Mouse (Mus musculus): ENCODE results near the gene Zfp574. TPM values are rescaled to one million over a fixed set of nuclear protein-coding genes. Genes with fewer than 3 reads are reported as not detected.

The Zfp574 gene
- total RNA-seq, 2 experiments from 2014 or later: 22.3 to 24.4 TPM

DNA sequence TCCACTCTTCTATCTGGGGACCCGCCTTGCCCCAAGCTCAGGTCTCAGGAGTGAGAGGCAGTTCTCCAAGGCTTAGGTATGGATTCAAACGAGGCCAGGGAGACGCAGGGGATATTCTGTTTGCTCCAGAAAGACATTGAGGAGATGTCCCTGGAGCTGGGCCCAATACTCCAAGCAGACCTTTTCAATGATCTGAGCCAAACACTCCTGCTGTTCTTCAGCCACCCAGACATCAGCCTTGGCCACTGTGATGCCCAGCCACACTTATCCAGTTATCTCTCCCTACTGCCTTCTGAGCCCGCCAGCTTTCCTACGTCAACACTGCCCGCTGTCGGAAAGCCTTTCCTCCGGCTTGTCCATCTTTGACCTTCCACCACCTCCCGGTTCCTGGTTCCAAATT is 38.0 kb downstream of the Zfp574 start:
- DNase-seq (ENCODE audit: low spot score in 2 of 2): no peak

DNA sequence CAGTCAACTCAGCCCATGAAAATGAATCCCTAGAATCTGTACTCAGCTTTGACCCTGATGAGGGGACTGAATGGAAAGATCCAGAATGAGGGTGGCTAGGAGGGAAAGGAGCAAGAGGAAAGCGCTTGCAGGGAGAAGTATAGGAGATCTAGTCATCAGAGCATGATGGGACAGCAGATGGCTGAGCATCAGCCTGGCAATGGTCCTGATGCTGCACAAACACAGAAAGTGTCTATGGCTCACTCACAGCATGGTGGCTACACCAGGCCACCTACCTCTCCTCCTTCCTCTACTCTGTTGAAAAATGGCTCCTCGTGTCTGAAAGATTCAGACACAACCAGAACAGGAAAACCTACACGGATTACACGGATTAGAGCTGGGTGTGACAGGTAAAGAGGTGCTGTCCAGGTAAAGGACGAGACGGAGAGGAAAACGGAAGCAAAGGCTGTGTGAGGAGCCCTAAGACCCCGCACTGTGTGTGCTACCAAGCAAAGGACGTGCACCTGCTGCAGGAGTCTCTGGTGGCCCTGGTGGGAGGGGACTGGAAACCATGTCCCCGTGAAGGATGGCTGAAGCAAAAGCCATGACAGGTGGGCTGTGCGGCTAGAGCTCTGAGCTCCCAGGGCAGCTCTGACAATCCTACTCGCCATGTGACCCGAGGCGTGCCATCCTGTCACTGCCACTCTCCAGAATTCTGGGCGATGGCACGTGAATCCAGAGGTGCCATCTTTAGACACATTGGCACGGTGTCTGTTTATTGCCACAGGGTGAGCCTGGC is 40.0 kb downstream of the Zfp574 start:
- DNase-seq (ENCODE audit: low spot score in 2 of 2): no peak

- no peak for DNase-seq (ENCODE audit: low spot score in 2 of 2)
These were observed 40.7 kb downstream of the Zfp574 start for GRCm38 (mm10) chr7:25112956-25113603.

DNA sequence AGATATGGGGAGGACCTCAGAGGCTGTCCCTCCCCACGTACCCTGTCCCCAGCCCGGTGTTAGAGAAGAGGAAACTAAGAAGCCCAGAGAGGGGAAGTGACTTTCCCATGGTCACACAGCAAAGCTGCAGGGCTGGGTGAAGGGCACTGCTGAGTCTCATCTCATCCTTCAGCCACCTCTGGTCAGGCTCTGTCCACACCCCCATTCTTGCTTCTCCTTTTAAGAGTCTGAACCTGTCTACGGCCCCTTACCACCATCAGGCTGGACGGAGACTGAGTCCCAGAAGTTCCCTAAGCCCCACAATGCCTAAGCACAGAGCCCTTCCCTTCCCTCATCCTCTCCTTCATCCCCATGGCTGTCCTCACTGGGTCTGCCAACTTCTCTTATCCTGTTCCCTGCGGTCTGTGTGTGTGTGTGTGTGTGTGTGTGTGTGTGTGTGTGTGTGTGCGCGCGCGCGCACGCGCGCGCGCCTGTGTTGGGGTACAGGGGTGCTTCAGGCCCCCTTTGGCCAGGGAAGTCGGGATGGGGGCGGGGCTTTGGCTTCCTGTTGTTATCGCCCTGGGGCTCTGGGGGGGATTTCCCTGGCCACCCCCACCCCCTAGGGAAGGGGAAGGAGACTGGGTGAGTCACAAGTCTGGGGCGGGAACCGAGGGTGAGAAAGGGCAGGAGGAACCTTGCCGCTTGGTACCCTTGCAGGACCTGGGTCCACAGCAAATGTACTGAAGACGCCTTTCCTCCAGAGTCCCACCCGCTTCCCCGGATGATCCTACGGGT is 47.9 kb downstream of the Zfp574 start:
- no peak for DNase-seq (ENCODE audit: low spot score in 2 of 2)

GRCm38 (mm10) chr7:25121240-25121786 is 48.9 kb downstream of the Zfp574 start:
- DNase-seq (ENCODE audit: low spot score in 2 of 2): no peak

DNA sequence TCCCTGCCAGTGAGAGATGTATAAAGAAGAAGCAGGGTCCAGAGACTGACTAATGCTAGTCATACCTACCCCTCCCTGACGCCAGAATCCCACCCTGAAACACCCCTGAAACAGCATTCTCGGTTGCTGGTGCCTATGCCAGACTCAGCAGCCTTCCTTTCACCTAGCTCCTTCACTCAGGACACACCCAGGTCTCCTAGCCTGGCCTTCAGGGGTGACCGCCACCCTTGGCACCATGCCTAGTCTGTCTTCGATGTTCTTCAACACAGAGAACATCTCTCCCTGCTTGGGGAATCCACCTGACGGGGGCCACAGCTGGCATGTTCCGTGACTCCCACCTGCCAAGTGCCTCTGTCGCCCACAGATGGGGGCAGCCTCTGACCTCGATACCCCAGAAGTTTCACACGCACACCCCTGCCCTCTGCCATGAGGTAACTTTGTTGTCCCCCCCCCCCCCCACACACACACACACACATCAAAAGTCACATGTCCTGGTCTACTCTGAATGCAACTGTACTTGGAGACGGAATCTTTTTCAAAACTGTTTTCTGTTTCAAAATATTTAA is 53.4 kb downstream of the Zfp574 start:
- DNase-seq (ENCODE audit: low spot score in 2 of 2): no peak

DNA sequence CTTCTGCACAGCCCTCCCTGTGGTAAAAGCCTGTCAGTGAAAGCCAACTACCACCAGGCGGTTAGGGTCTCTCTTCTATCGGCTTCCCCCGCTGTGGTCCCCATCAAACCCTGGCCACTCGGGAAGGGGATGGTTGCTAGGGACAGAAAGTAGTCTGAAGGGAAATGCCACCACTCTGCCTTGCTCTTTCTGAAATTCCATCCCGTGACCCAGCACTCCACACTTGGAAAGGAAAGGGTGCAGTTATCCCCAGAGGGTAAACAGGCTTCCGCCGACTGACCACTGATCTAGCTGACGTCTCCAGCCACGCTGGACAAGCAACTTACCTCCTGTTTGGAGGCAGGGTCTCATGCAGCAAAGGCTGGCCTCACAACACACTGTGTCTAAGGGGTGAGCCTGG is 55.6 kb downstream of the Zfp574 start:
- no peak for DNase-seq (ENCODE audit: low spot score in 2 of 2)

DNA sequence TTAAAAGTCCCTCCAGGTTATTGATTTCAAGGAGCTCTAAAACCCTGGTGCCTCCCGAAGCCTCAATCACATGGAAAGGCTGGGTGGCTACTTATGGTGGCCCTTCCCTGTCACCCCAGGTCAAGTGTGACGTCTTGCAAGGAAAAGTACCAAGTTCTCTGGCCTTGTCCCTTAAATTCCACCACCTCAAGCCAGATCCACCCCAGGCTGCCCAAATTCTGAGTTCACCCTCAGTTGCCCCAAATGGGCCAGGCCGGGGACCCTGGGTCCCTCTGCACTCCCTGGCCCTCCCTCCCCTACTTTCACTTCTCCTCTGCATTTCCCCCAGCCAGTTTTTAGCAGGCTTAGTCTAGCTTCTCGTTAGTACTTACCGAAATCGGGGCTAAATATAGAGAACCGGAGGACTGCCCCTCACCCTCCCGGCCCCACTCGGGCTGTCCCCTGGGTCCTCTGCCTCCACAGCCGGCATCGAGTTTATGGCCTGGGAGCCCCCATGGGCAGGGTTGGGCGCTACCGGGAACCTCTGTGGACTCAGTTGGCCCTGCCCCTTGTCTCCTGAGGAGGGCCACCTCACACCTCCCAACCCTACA is 57.1 kb downstream of the Zfp574 start:
- no peak for DNase-seq (ENCODE audit: low spot score in 2 of 2)

DNA sequence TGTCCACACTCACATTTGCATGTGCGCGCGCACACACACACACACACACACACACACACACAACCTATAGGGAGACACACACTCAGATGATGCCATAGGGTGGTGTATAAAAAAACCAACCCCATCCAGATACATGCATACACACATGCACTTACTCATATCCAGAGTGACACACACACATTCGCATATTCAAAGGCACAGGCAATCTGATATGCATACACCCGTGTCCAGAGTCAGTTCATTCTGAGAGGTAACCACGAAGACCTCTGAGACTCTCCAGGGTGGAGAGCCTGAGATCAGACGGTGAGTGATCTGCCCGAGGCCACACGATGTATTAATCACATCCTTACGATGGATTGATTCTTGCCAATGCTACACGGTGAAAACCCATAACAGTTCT is 58.2 kb downstream of the Zfp574 start:
- DNase-seq (ENCODE audit: low spot score in 2 of 2): no peak

DNA sequence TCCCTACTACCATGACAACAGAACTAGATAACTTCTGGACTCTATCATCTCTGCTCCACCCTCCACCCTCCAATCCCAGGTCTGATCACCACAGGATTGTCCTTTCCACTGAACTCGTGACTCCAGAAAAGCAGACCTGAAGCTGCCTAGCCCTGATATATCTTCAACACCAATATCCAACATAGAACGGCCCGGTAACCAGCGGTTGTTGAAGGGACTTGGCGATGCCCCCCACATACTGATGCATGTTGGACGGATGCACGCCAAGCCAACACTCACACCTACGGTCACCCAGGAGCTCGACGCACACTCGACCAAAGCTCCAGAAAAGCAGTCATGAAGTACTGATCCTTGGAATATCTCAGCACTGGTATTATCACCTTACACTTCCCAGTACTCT is 58.9 kb downstream of the Zfp574 start:
- DNase-seq (ENCODE audit: low spot score in 2 of 2): no peak

DNA sequence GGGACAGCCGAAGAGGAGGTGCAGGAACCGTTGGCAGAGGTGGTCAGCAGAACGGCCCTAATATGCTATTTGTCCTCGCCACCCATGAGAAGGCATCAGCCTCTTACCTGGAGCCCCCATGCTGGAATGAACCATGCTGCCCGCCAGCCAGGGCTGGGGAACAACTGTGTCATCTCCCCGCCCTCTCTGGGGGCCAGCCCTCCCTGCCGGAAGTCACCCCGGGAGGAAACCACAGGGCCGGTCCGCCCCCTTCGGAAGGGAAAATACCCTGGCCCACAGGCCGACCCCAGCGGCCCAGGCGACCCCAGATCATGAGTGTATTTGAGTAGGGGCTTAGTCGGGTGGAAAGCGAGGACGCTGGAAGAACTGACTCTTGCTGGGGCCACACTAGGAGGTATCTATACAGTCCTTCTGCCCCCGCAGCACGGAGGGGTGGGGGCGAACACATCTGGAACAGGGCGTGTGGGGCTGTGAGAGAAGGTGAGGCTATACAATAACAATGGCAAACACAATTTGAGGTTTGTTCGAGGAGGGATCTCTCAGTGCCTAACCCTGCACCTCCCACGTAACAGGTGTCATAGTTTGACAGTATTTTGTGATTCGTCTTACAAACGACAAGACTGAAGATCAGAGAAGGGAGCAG is 60.1 kb downstream of the Zfp574 start:
- DNase-seq (ENCODE audit: low spot score in 2 of 2): no peak

Small RNA genes lying within 50 kb of the gene (microRNA-seq; reads per million reads assigned to microRNA genes)
- gene Mir6537: not detected

Other genes starting within 250 kb of the Zfp574 start
- under 1 TPM in 1 of 2 experiments, not detected in 1; 0.92 TPM for gene Gm9844, start 210.4 kb upstream of the Zfp574 start, total RNA-seq (2021)
- not detected for gene Lypd4, start 202.6 kb upstream of the Zfp574 start, total RNA-seq (2021)
- gene Dmrtc2, start 202.5 kb upstream of the Zfp574 start, total RNA-seq (2021): under 1 TPM in 1 of 2 experiments, not detected in 1; 0.17 TPM
- 1,000 to 10,000 TPM; 1,415 to 1,431 TPM for gene Rps19, start 188.2 kb upstream of the Zfp574 start, total RNA-seq (2021)
- gene Cd79a, start 175.2 kb upstream of the Zfp574 start, total RNA-seq (2021): 1 to 10 TPM; 1.1 to 3.2 TPM
- 100 to 1,000 TPM; 159 to 161 TPM for gene Arhgef1, start 169.7 kb upstream of the Zfp574 start, total RNA-seq (2021)
- not detected for gene Gm4881, start 128.1 kb upstream of the Zfp574 start, total RNA-seq (2021)
- gene Rabac1, start 99.8 kb upstream of the Zfp574 start, total RNA-seq (2021): 100 to 1,000 TPM; 204 to 208 TPM
- 10 to 100 TPM; 66.4 to 69.0 TPM for gene Atp1a3, start 66.6 kb upstream of the Zfp574 start, total RNA-seq (2021)
- gene Grik5, start 221 bp upstream of the Zfp574 start, total RNA-seq (2021): 10 to 100 TPM; 38.1 to 45.1 TPM
- gene Pou2f2, start 107.2 kb downstream of the Zfp574 start, total RNA-seq (2021): 1 to 10 TPM; 3.7 to 4.1 TPM
- 10 to 100 TPM; 15.6 to 16.4 TPM for gene Dedd2, start 148.0 kb downstream of the Zfp574 start, total RNA-seq (2021)
- 10 to 100 TPM; 15.9 to 16.3 TPM for gene Zfp526, start 148.9 kb downstream of the Zfp574 start, total RNA-seq (2021)
- 10 to 100 TPM; 84.8 to 89.3 TPM for gene Gsk3a, start 165.3 kb downstream of the Zfp574 start, total RNA-seq (2021)
- gene Erf, start 178.2 kb downstream of the Zfp574 start, total RNA-seq (2021): 10 to 100 TPM; 47.5 to 50.4 TPM
- gene Cic, start 195.1 kb downstream of the Zfp574 start, total RNA-seq (2021): 100 to 1,000 TPM; 162 to 174 TPM
- gene Pafah1b3, start 225.4 kb downstream of the Zfp574 start, total RNA-seq (2021): 10 to 100 TPM; 62.9 to 70.0 TPM
- not detected for gene Prr19, start 228.8 kb downstream of the Zfp574 start, total RNA-seq (2021)
- gene Tmem145, start 233.5 kb downstream of the Zfp574 start, total RNA-seq (2021): 1 to 10 TPM; 4.0 to 5.4 TPM
- 10 to 100 TPM; 51.4 to 55.6 TPM for gene Megf8, start 244.6 kb downstream of the Zfp574 start, total RNA-seq (2021)